In the genomic region with DNA sequence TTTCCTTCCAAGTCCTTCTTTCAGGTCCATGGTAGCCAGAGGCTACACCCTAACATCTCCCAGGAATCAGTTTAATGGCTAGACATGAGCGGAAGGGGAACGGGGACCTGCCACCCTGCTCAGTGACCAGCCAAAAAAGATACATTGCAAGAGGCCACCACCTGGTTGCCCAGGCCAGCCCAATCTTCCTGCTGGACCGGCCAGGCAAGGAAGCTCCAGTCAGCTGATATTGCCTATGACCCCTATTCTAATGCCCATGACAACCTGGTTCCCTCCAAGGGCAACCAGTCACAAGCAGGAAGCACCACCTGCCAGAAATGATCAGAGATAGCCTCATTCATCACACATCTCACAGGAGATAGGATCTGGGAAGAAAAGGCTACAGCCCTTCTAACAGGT, we compare ENCODE assay signal across 8 mouse cellular contexts. TPM values are rescaled to one million over a fixed set of nuclear protein-coding genes. Genes with fewer than 3 reads are reported as not detected.
A peak's percentile ranks its signal among the peaks of the same experiment; 100 is the strongest.
DNase-seq lines count a peak whose midpoint lies in the region; ATAC-seq and TF ChIP-seq lines count a peak whose summit lies in the region.

No protein-coding gene starts in this region.

- H3K9me3 ChIP-seq in embryonic facial prominence, embryonic 10.5 days, result no peaks in the 10 kb centered on the region
- H3K9me3 ChIP-seq in hindbrain, postnatal 0 days (ENCODE audit: low read length), result no peaks in the 10 kb centered on the region
- H3K9me3 ChIP-seq in midbrain, embryonic 15.5 days, result no peaks in the 10 kb centered on the region

- peak overlapping the region; percentile 81 for H3K9ac ChIP-seq in hindbrain, postnatal 0 days (replicated peaks; ENCODE audit: low read length)
- H3K9ac ChIP-seq in midbrain, embryonic 15.5 days, result peak overlapping the region; percentile 79

- peak overlapping the region; percentile 96 for H3K4me2 ChIP-seq in hindbrain, postnatal 0 days (ENCODE audit: low read depth, low read length)
- peak overlapping the region; percentile 98 for H3K4me2 ChIP-seq in midbrain, embryonic 15.5 days

- H3K27ac ChIP-seq in embryonic facial prominence, embryonic 10.5 days (replicated peaks), result peak overlapping the region; percentile 81; the same call in 1 of the 2 replicates
- H3K27ac ChIP-seq in hindbrain, postnatal 0 days, result peak overlapping the region; percentile 76
- H3K27ac ChIP-seq in midbrain, embryonic 15.5 days, result peak overlapping the region; percentile 70; the same call in 1 of the 2 replicates

- WGBS in embryonic facial prominence, embryonic 10.5 days, result 82% methylated on average over 3 of the region's 3 CpGs
- WGBS in hindbrain, postnatal 0 days, result 71% methylated on average over 3 of the region's 3 CpGs
- WGBS in midbrain, embryonic 15.5 days, result 88% methylated on average over 3 of the region's 3 CpGs

- peaks cover 51% of the 10 kb centered on the region for H3K4me1 ChIP-seq in embryonic facial prominence, embryonic 10.5 days
- peaks cover 5% of the 10 kb centered on the region; the same call in 1 of the 2 replicates for H3K4me1 ChIP-seq in hindbrain, postnatal 0 days (ENCODE audit: insufficient read depth, low read length)
- H3K4me1 ChIP-seq in midbrain, embryonic 15.5 days, result peaks cover 28% of the 10 kb centered on the region

- H3K36me3 ChIP-seq in embryonic facial prominence, embryonic 10.5 days (replicated peaks), result no peaks in the 10 kb centered on the region
- H3K36me3 ChIP-seq in hindbrain, postnatal 0 days (ENCODE audit: insufficient read depth, low read length), result no peaks in the 10 kb centered on the region
- no peaks in the 10 kb centered on the region for H3K36me3 ChIP-seq in midbrain, embryonic 15.5 days (replicated peaks)

- TF ChIP-seq CTCF in hindbrain, postnatal 0 days (IDR thresholded peaks at IDR 0.05; ENCODE audit: low read depth), result no peak

- peak overlapping the region; percentile 79 for H3K4me3 ChIP-seq in embryonic facial prominence, embryonic 10.5 days
- H3K4me3 ChIP-seq in hindbrain, postnatal 0 days (ENCODE audit: low read length), result peak overlapping the region; percentile 76
- peak overlapping the region; percentile 90 for H3K4me3 ChIP-seq in midbrain, embryonic 15.5 days

- peak; percentile 51 for DNase-seq in kidney, adult 9 months
- DNase-seq in kidney, adult 11 months, result no peak
- DNase-seq in embryonic facial prominence, embryonic 10.5 days (ENCODE audit: low spot score), result no peak
- DNase-seq in hindbrain, postnatal 0 days (ENCODE audit: low spot score), result no peak
- no peak for DNase-seq in spleen, postnatal 36 days (ENCODE audit: low spot score in 2 of 2)
- DNase-seq in retina, embryonic 14.5 days (ENCODE audit: low spot score), result no peak

- H3K27me3 ChIP-seq in embryonic facial prominence, embryonic 10.5 days (replicated peaks; ENCODE audit: low read depth, poor library complexity, severe bottlenecking), result peaks cover 15% of the 10 kb centered on the region; the same call in 1 of the 2 replicates
- H3K27me3 ChIP-seq in hindbrain, postnatal 0 days (ENCODE audit: insufficient read depth, low read length), result no peaks in the 10 kb centered on the region
- no peaks in the 10 kb centered on the region for H3K27me3 ChIP-seq in midbrain, embryonic 15.5 days (replicated peaks)

- ATAC-seq in hindbrain, postnatal 0 days, result no peak
- ATAC-seq in midbrain, embryonic 15.5 days (replicated peaks), result no peak
- ATAC-seq in CD4-positive, CD25-positive, alpha-beta regulatory T cell, adult 4 months, result no peak

RNA-seq across cellular contexts. Expression of a gene that starts 1.0 kb away (rescaled TPM):
- polyA plus RNA-seq in embryonic facial prominence, embryonic 10.5 days (2016; fragmentation: Nextera tagmentation; extraction: Ambion mirVana), result 11.9 and 13.2 TPM in 2 replicates
- 63.1 and 70.7 TPM in 2 replicates for total RNA-seq in hindbrain, postnatal 0 days (2014; rRNA removed)
- polyA plus RNA-seq in hindbrain, postnatal 0 days (2015; fragmentation: Nextera tagmentation; extraction: Ambion mirVana), result 42.8 and 45.8 TPM in 2 replicates
- 48.9 and 52.3 TPM in 2 replicates for polyA plus RNA-seq in midbrain, embryonic 15.5 days (2015; fragmentation: Nextera tagmentation; extraction: Ambion mirVana)
- polyA plus RNA-seq in CD4-positive, CD25-positive, alpha-beta regulatory T cell, adult 4 months (2017; shearing (Covaris generic)), result 10 to 100 TPM in 1 of 2 experiments, 1 to 10 TPM in 1; 8.9 to 16.5 TPM

RNA-seq across cellular contexts. Expression of a gene that starts 38.3 kb away (rescaled TPM):
- polyA plus RNA-seq in embryonic facial prominence, embryonic 10.5 days (2016; fragmentation: Nextera tagmentation; extraction: Ambion mirVana), result 142 and 149 TPM in 2 replicates
- 80.6 and 84.4 TPM in 2 replicates for total RNA-seq in hindbrain, postnatal 0 days (2014; rRNA removed)
- polyA plus RNA-seq in hindbrain, postnatal 0 days (2015; fragmentation: Nextera tagmentation; extraction: Ambion mirVana), result 147 and 148 TPM in 2 replicates
- polyA plus RNA-seq in midbrain, embryonic 15.5 days (2015; fragmentation: Nextera tagmentation; extraction: Ambion mirVana), result 83.9 and 92.7 TPM in 2 replicates
- polyA plus RNA-seq in CD4-positive, CD25-positive, alpha-beta regulatory T cell, adult 4 months (2017; shearing (Covaris generic)), result 100 to 1,000 TPM; 146 to 147 TPM

RNA-seq across cellular contexts. Expression of a gene that starts 50.9 kb away (rescaled TPM):
- 358 and 365 TPM in 2 replicates for polyA plus RNA-seq in embryonic facial prominence, embryonic 10.5 days (2016; fragmentation: Nextera tagmentation; extraction: Ambion mirVana)
- total RNA-seq in hindbrain, postnatal 0 days (2014; rRNA removed), result 176 and 179 TPM in 2 replicates
- polyA plus RNA-seq in hindbrain, postnatal 0 days (2015; fragmentation: Nextera tagmentation; extraction: Ambion mirVana), result 429 and 435 TPM in 2 replicates
- 419 and 432 TPM in 2 replicates for polyA plus RNA-seq in midbrain, embryonic 15.5 days (2015; fragmentation: Nextera tagmentation; extraction: Ambion mirVana)
- polyA plus RNA-seq in CD4-positive, CD25-positive, alpha-beta regulatory T cell, adult 4 months (2017; shearing (Covaris generic)), result 100 to 1,000 TPM; 107 to 148 TPM

RNA-seq across cellular contexts. Expression of a gene that starts 53.5 kb away (rescaled TPM):
- polyA plus RNA-seq in embryonic facial prominence, embryonic 10.5 days (2016; fragmentation: Nextera tagmentation; extraction: Ambion mirVana), result not detected in 2 replicates
- not detected in 2 replicates for total RNA-seq in hindbrain, postnatal 0 days (2014; rRNA removed)
- polyA plus RNA-seq in hindbrain, postnatal 0 days (2015; fragmentation: Nextera tagmentation; extraction: Ambion mirVana), result not detected in 2 replicates
- not detected in 2 replicates for polyA plus RNA-seq in midbrain, embryonic 15.5 days (2015; fragmentation: Nextera tagmentation; extraction: Ambion mirVana)
- polyA plus RNA-seq in CD4-positive, CD25-positive, alpha-beta regulatory T cell, adult 4 months (2017; shearing (Covaris generic)), result not detected
